Mouse (Mus musculus) CH12.LX (cell line): ENCODE data around the gene Gpx3. TPM values are rescaled to one million over a fixed set of nuclear protein-coding genes. Genes with fewer than 3 reads are reported as not detected.
A peak's percentile ranks its signal among the peaks of the same experiment; 100 is the strongest.

ENCODE experiments used
- DNase-seq: peaks from one replicate; pipeline ENCODE4 v3.0.0-alpha.2; 2013; ENCODE audit errors: extremely low read depth
- H3K27ac ChIP-seq: 2 replicates; pipeline ENCODE4 v1.5.1; 2012; ENCODE audit warnings: low read depth, mild to moderate bottlenecking, control low read depth, moderate library complexity; ENCODE audit not compliant: insufficient read depth
- H3K27me3 ChIP-seq: replicated peaks from 2 replicates; pipeline ENCODE3; 2012; ENCODE audit warnings: inconsistent platforms
- H3K36me3 ChIP-seq, 2 experiments: replicated peaks in 1 of 2; 2 replicates each; pipeline versions ENCODE3 to v1.6.1; 2012; ENCODE audit warnings: inconsistent platforms in 1 of 2, low read length in 1 of 2, mild to moderate bottlenecking in 1 of 2, mixed read lengths in 1 of 2, moderate library complexity in 1 of 2; ENCODE audit not compliant: control insufficient read depth in 1 of 2, insufficient read depth in 1 of 2
- H3K4me1 ChIP-seq, 2 experiments: 2 replicates each; pipeline ENCODE4 v1.6.1; 2012; ENCODE audit warnings: inconsistent platforms in 1 of 2, moderate library complexity in 1 of 2; ENCODE audit not compliant: insufficient read depth in 2 of 2, control insufficient read depth in 1 of 2
- H3K4me2 ChIP-seq: 2 replicates; pipeline ENCODE4 v1.6.1; 2012; ENCODE audit warnings: low read depth, mild to moderate bottlenecking, control low read depth; ENCODE audit not compliant: poor library complexity, insufficient read depth, severe bottlenecking
- H3K4me3 ChIP-seq, 3 experiments: fragments of 150-350 bp in 1 of 3; sonication (generic) in 1 of 3; replicated peaks in 1 of 3; 2 replicates each; pipeline versions ENCODE3 to v1.5.1; 2011 to 2012; ENCODE audit warnings: low read depth in 2 of 3, low read length in 2 of 3, mild to moderate bottlenecking in 2 of 3, moderate library complexity in 2 of 3, control low read depth in 1 of 3, improper control_type of control experiment in 1 of 3, inconsistent platforms in 1 of 3, mixed read lengths in 1 of 3; ENCODE audit not compliant: poor library complexity in 1 of 3
- H3K79me2 ChIP-seq: replicated peaks from 2 replicates; pipeline ENCODE4 v1.6.1; 2012; ENCODE audit warnings: mild to moderate bottlenecking, moderate library complexity; ENCODE audit not compliant: control insufficient read depth, poor library complexity, insufficient read depth, severe bottlenecking; ENCODE audit errors: extremely low read depth
- H3K9ac ChIP-seq: 2 replicates; pipeline ENCODE4 v1.6.1; 2012; ENCODE audit warnings: low read depth, mild to moderate bottlenecking, control low read depth, moderate library complexity; ENCODE audit not compliant: insufficient read depth
- H3K9me3 ChIP-seq: replicated peaks from 2 replicates; pipeline ENCODE3; 2012; ENCODE audit warnings: low read length, inconsistent platforms, mixed read lengths
- CTCF ChIP-seq, 2 experiments: IDR thresholded peaks in 1 of 2; conservative IDR thresholded peaks in 1 of 2; 2 replicates each; pipeline ENCODE4 v1.5.1; 2011 to 2012; ENCODE audit warnings: low read depth in 2 of 2, low read length in 2 of 2, improper control_type of control experiment in 1 of 2, inconsistent platforms in 1 of 2, mild to moderate bottlenecking in 1 of 2, moderate library complexity in 1 of 2
- E2F4 ChIP-seq: IDR thresholded peaks from 2 replicates; pipeline ENCODE4 v1.6.1; 2011; ENCODE audit warnings: low read depth, low read length, improper control_type of control experiment; ENCODE audit not compliant: insufficient replicate concordance
- ELF1 ChIP-seq: IDR thresholded peaks from 2 replicates; pipeline ENCODE4 v1.6.1; 2014; ENCODE audit warnings: low read depth, mild to moderate bottlenecking, inconsistent platforms, low read length, improper control_type of control experiment
- EP300 ChIP-seq: IDR thresholded peaks from 2 replicates; pipeline ENCODE4 v1.6.1; 2011; ENCODE audit warnings: low read length, improper control_type of control experiment
- ETS1 ChIP-seq: conservative IDR thresholded peaks from 2 replicates; pipeline ENCODE4 v1.6.1; 2012; ENCODE audit warnings: low read depth, mild to moderate bottlenecking, inconsistent platforms, low read length, improper control_type of control experiment, moderate library complexity
- IRF4 ChIP-seq: IDR thresholded peaks from 2 replicates; pipeline ENCODE4 v1.6.1; 2014; ENCODE audit warnings: low read depth, mild to moderate bottlenecking, inconsistent platforms, low read length, improper control_type of control experiment
- JUND ChIP-seq: conservative IDR thresholded peaks from 2 replicates; pipeline ENCODE4 v1.6.1; 2011; ENCODE audit warnings: low read depth, low read length, improper control_type of control experiment
- MAFK ChIP-seq: IDR thresholded peaks from 2 replicates; pipeline ENCODE4 v1.6.1; 2011; ENCODE audit warnings: low read length, improper control_type of control experiment; ENCODE audit not compliant: insufficient replicate concordance
- MEF2A ChIP-seq: IDR thresholded peaks from 2 replicates; pipeline ENCODE4 v1.6.1; 2014; ENCODE audit warnings: low read depth, mild to moderate bottlenecking, inconsistent platforms, low read length, improper control_type of control experiment, borderline replicate concordance
- RAD21 ChIP-seq: IDR thresholded peaks from 2 replicates; pipeline ENCODE4 v1.6.1; 2011; ENCODE audit warnings: low read depth, mild to moderate bottlenecking, low read length, improper control_type of control experiment, moderate library complexity
- RCOR1 ChIP-seq: conservative IDR thresholded peaks from 2 replicates; pipeline ENCODE4 v1.6.1; 2012; ENCODE audit warnings: low read depth, mild to moderate bottlenecking, inconsistent platforms, low read length, improper control_type of control experiment
- SMC3 ChIP-seq: IDR thresholded peaks from 2 replicates; pipeline ENCODE4 v1.6.1; 2011; ENCODE audit warnings: low read depth, low read length, improper control_type of control experiment
- TBP ChIP-seq: conservative IDR thresholded peaks from 2 replicates; pipeline ENCODE4 v1.6.1; 2011; ENCODE audit warnings: low read depth, low read length, improper control_type of control experiment
- TCF12 ChIP-seq: IDR thresholded peaks from 2 replicates; pipeline ENCODE4 v1.6.1; 2014; ENCODE audit warnings: low read depth, mild to moderate bottlenecking, inconsistent platforms, low read length, improper control_type of control experiment
- ZMIZ1 ChIP-seq: IDR thresholded peaks from 2 replicates; pipeline ENCODE4 v1.6.1; 2012; ENCODE audit warnings: low read depth, mild to moderate bottlenecking, inconsistent platforms, low read length, improper control_type of control experiment
- dilution Hi-C: fragments of 300-500 bp; cut with MboI; formaldehyde crosslinking; loops from 2 replicates; pipeline ENCODE4 v1.14.3; 2020; ENCODE audit warnings: low sequenced_read_pairs; ENCODE audit not compliant: extremely low pct_unique_long_range_greater_than_20kb, extremely low pct_ligation_motif_present
- in situ Hi-C: fragments of 300-500 bp; cut with MboI; formaldehyde crosslinking; loops from 3 replicates; pipeline ENCODE4 v1.14.3; 2019; ENCODE audit warnings: low sequenced_read_pairs, low pct_ligation_motif_present, low pct_unique_long_range_greater_than_20kb, mixed read lengths
- polyA plus RNA-seq: library from polyadenylated mRNA; unstranded; fragments of >175 nt; gene quantifications from 2 replicates; pipeline ENCODE4 v1.2.1, GENCODE M21; 2012; ENCODE audit warnings: low read depth; ENCODE audit not compliant: insufficient read length
- total RNA-seq, 2 experiments: library from RNA; depleted of rRNA; stranded (reverse); fragments of 300-350 nt in 1 of 2; fragments of >200 nt in 1 of 2; gene quantifications; 2 replicates each; pipeline ENCODE4 v1.2.3; 2012 to 2014

The Gpx3 gene
- total and polyA plus RNA-seq, 3 experiments, result 0.63 TPM; not detected in 2

DNA sequence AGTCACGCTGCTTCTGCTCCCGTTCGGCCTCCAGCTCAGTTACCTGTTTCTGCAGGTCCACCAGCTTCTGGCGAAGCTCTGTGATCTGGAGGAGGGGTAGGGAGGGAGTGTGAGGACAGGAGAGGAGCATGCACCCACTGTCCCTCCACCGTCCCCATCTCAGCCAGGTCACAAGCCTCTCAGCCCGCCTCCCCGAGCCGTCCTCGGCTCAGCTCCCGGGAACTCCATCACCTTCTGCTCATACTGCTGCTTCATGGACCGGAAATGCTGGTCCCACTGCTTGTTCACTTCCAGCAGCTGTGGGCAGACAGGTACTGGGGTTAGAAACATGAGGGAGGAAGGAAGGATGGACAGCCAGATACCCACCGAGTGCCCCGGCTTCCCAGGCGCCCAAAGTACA is 21.9 kb downstream of the Gpx3 start:
- no peaks in the 10 kb centered on the region for H3K79me2 ChIP-seq
- peaks cover 0 to 40% of the 10 kb centered on the region in 2 experiments; a peak in 2 of 4 replicates for H3K4me1 ChIP-seq
- H3K4me3 ChIP-seq, result no peak overlapping the region
- H3K9ac ChIP-seq, result no peak overlapping the region
- no peak for DNase-seq
- dilution Hi-C loops, result no loop called here
- in situ Hi-C loops, result no loop called here
- peaks cover 87 to 96% of the 10 kb centered on the region in 2 experiments for H3K36me3 ChIP-seq
- H3K4me2 ChIP-seq, result no peak overlapping the region
- H3K27ac ChIP-seq, result no peak overlapping the region
- TF ChIP-seq IRF4, result no peak
- no peak for TF ChIP-seq JUND
- peaks cover 7% of the 10 kb centered on the region for H3K9me3 ChIP-seq
- no peaks in the 10 kb centered on the region for H3K27me3 ChIP-seq

- H3K4me3 ChIP-seq, result no peak overlapping the region
- H3K9me3 ChIP-seq, result peaks cover 7% of the 10 kb centered on the region
- H3K36me3 ChIP-seq, result peaks cover 91 to 97% of the 10 kb centered on the region in 2 experiments
- dilution Hi-C loops (no loop called here), in situ Hi-C loops (loop anchor here (5.0 kb wide), 1 partner anchor 40 kb away; no protein-coding TSS in a partner anchor)
- no peak overlapping the region for H3K4me2 ChIP-seq
- peak; percentile 56 for DNase-seq
- H3K27me3 ChIP-seq, result no peaks in the 10 kb centered on the region
- TF ChIP-seq CTCF (conservative IDR thresholded peaks at IDR 0.05 in 1 of 2, IDR thresholded peaks at IDR 0.05 in 1 of 2; ENCODE audit: low read depth in 2 of 2, low read length in 2 of 2), result peak; percentile 73 to 76
- no peak for TF ChIP-seq JUND
- TF ChIP-seq RAD21, result peak; percentile 65
- TF ChIP-seq SMC3, result peak; percentile 65
- TF ChIP-seq, all 38 proteins: peak for 3
- H3K27ac ChIP-seq, result no peak overlapping the region
- H3K9ac ChIP-seq, result no peak overlapping the region
- H3K4me1 ChIP-seq, result peaks cover 0 to 38% of the 10 kb centered on the region in 2 experiments; a peak in 2 of 4 replicates
- H3K79me2 ChIP-seq, result no peaks in the 10 kb centered on the region
Observed at GRCm38 (mm10) chr11:54927346-54928140, 25.3 kb downstream of the Gpx3 start.

GRCm38 (mm10) chr11:54928219-54928618 is 26.0 kb downstream of the Gpx3 start:
- H3K9ac ChIP-seq, result no peak overlapping the region
- dilution Hi-C loops, result no loop called here
- peaks cover 89 to 96% of the 10 kb centered on the region in 2 experiments for H3K36me3 ChIP-seq
- H3K27me3 ChIP-seq, result no peaks in the 10 kb centered on the region
- no peak overlapping the region for H3K4me3 ChIP-seq
- TF ChIP-seq ZMIZ1 (no peak), RCOR1 (no peak), TBP (no peak), IRF4 (no peak), MEF2A (no peak), TCF12 (no peak), EP300 (no peak), MAFK (no peak), ELF1 (no peak), E2F4 (no peak), ETS1 (no peak)
- TF ChIP-seq, all 38 proteins: peak for 0
- in situ Hi-C loops, result loop anchor here (5.0 kb wide), 1 partner anchor 41 kb away; no protein-coding TSS in a partner anchor
- H3K9me3 ChIP-seq, result peaks cover 7% of the 10 kb centered on the region
- H3K79me2 ChIP-seq, result no peaks in the 10 kb centered on the region
- H3K4me1 ChIP-seq, result peaks cover 0 to 31% of the 10 kb centered on the region in 2 experiments; a peak in 2 of 4 replicates
- no peak for DNase-seq
- no peak overlapping the region for H3K27ac ChIP-seq
- H3K4me2 ChIP-seq, result no peak overlapping the region
